Mouse (Mus musculus) CH12.LX (cell line): ENCODE measurements around the gene Tle2. TPM values are rescaled to one million over a fixed set of nuclear protein-coding genes. Genes with fewer than 3 reads are reported as not detected.
A peak's percentile ranks its signal among the peaks of the same experiment; 100 is the strongest.

Experiments
- DNase-seq: peaks from one replicate; pipeline ENCODE4 v3.0.0-alpha.2; 2013; ENCODE audit errors: extremely low read depth
- H3K27ac ChIP-seq: 2 replicates; pipeline ENCODE4 v1.5.1; 2012; ENCODE audit warnings: low read depth, mild to moderate bottlenecking, control low read depth, moderate library complexity; ENCODE audit not compliant: insufficient read depth
- H3K27me3 ChIP-seq: replicated peaks from 2 replicates; pipeline ENCODE3; 2012; ENCODE audit warnings: inconsistent platforms
- H3K36me3 ChIP-seq, 2 experiments: replicated peaks in 1 of 2; 2 replicates each; pipeline versions ENCODE3 to v1.6.1; 2012; ENCODE audit warnings: inconsistent platforms in 1 of 2, low read length in 1 of 2, mild to moderate bottlenecking in 1 of 2, mixed read lengths in 1 of 2, moderate library complexity in 1 of 2; ENCODE audit not compliant: control insufficient read depth in 1 of 2, insufficient read depth in 1 of 2
- H3K4me1 ChIP-seq, 2 experiments: 2 replicates each; pipeline ENCODE4 v1.6.1; 2012; ENCODE audit warnings: inconsistent platforms in 1 of 2, moderate library complexity in 1 of 2; ENCODE audit not compliant: insufficient read depth in 2 of 2, control insufficient read depth in 1 of 2
- H3K4me2 ChIP-seq: 2 replicates; pipeline ENCODE4 v1.6.1; 2012; ENCODE audit warnings: low read depth, mild to moderate bottlenecking, control low read depth; ENCODE audit not compliant: poor library complexity, insufficient read depth, severe bottlenecking
- H3K4me3 ChIP-seq, 3 experiments: fragments of 150-350 bp in 1 of 3; sonication (generic) in 1 of 3; replicated peaks in 1 of 3; 2 replicates each; pipeline versions ENCODE3 to v1.5.1; 2011 to 2012; ENCODE audit warnings: low read depth in 2 of 3, low read length in 2 of 3, mild to moderate bottlenecking in 2 of 3, moderate library complexity in 2 of 3, control low read depth in 1 of 3, improper control_type of control experiment in 1 of 3, inconsistent platforms in 1 of 3, mixed read lengths in 1 of 3; ENCODE audit not compliant: poor library complexity in 1 of 3
- H3K79me2 ChIP-seq: replicated peaks from 2 replicates; pipeline ENCODE4 v1.6.1; 2012; ENCODE audit warnings: mild to moderate bottlenecking, moderate library complexity; ENCODE audit not compliant: control insufficient read depth, poor library complexity, insufficient read depth, severe bottlenecking; ENCODE audit errors: extremely low read depth
- H3K9ac ChIP-seq: 2 replicates; pipeline ENCODE4 v1.6.1; 2012; ENCODE audit warnings: low read depth, mild to moderate bottlenecking, control low read depth, moderate library complexity; ENCODE audit not compliant: insufficient read depth
- H3K9me3 ChIP-seq: replicated peaks from 2 replicates; pipeline ENCODE3; 2012; ENCODE audit warnings: low read length, inconsistent platforms, mixed read lengths
- CHD2 ChIP-seq: IDR thresholded peaks from 2 replicates; pipeline ENCODE4 v1.6.1; 2011; ENCODE audit warnings: low read length, improper control_type of control experiment
- CTCF ChIP-seq, 2 experiments: IDR thresholded peaks in 1 of 2; conservative IDR thresholded peaks in 1 of 2; 2 replicates each; pipeline ENCODE4 v1.5.1; 2011 to 2012; ENCODE audit warnings: low read depth in 2 of 2, low read length in 2 of 2, improper control_type of control experiment in 1 of 2, inconsistent platforms in 1 of 2, mild to moderate bottlenecking in 1 of 2, moderate library complexity in 1 of 2
- ELF1 ChIP-seq: IDR thresholded peaks from 2 replicates; pipeline ENCODE4 v1.6.1; 2014; ENCODE audit warnings: low read depth, mild to moderate bottlenecking, inconsistent platforms, low read length, improper control_type of control experiment
- EP300 ChIP-seq: IDR thresholded peaks from 2 replicates; pipeline ENCODE4 v1.6.1; 2011; ENCODE audit warnings: low read length, improper control_type of control experiment
- ETS1 ChIP-seq: conservative IDR thresholded peaks from 2 replicates; pipeline ENCODE4 v1.6.1; 2012; ENCODE audit warnings: low read depth, mild to moderate bottlenecking, inconsistent platforms, low read length, improper control_type of control experiment, moderate library complexity
- IRF4 ChIP-seq: IDR thresholded peaks from 2 replicates; pipeline ENCODE4 v1.6.1; 2014; ENCODE audit warnings: low read depth, mild to moderate bottlenecking, inconsistent platforms, low read length, improper control_type of control experiment
- JUN ChIP-seq: IDR thresholded peaks from 2 replicates; pipeline ENCODE4 v1.6.1; 2011; ENCODE audit warnings: low read depth, mild to moderate bottlenecking, low read length, improper control_type of control experiment, moderate library complexity; ENCODE audit not compliant: insufficient read depth
- JUND ChIP-seq: conservative IDR thresholded peaks from 2 replicates; pipeline ENCODE4 v1.6.1; 2011; ENCODE audit warnings: low read depth, low read length, improper control_type of control experiment
- KAT2A ChIP-seq: IDR thresholded peaks from 2 replicates; pipeline ENCODE4 v1.6.1; 2012; ENCODE audit warnings: low read length, improper control_type of control experiment, inconsistent platforms; ENCODE audit not compliant: insufficient replicate concordance
- MAFK ChIP-seq: IDR thresholded peaks from 2 replicates; pipeline ENCODE4 v1.6.1; 2011; ENCODE audit warnings: low read length, improper control_type of control experiment; ENCODE audit not compliant: insufficient replicate concordance
- MAX ChIP-seq: IDR thresholded peaks from 2 replicates; pipeline ENCODE4 v1.6.1; 2011; ENCODE audit warnings: low read length, improper control_type of control experiment
- MAZ ChIP-seq: IDR thresholded peaks from 2 replicates; pipeline ENCODE4 v1.6.1; 2012; ENCODE audit warnings: low read depth, mild to moderate bottlenecking, inconsistent platforms, low read length, improper control_type of control experiment, moderate library complexity
- MEF2A ChIP-seq: IDR thresholded peaks from 2 replicates; pipeline ENCODE4 v1.6.1; 2014; ENCODE audit warnings: low read depth, mild to moderate bottlenecking, inconsistent platforms, low read length, improper control_type of control experiment, borderline replicate concordance
- MYC ChIP-seq: IDR thresholded peaks from 2 replicates; pipeline ENCODE4 v1.6.1; 2011; ENCODE audit warnings: low read depth, mild to moderate bottlenecking, improper control_type of control experiment, low read length
- NRF1 ChIP-seq: IDR thresholded peaks from 2 replicates; pipeline ENCODE4 v1.6.1; 2014; ENCODE audit warnings: low read depth, mild to moderate bottlenecking, inconsistent platforms, low read length, improper control_type of control experiment, moderate library complexity
- POLR2A ChIP-seq: IDR thresholded peaks from 2 replicates; pipeline ENCODE4 v1.6.1; 2011; ENCODE audit warnings: low read depth, mild to moderate bottlenecking, improper control_type of control experiment, low read length
- RAD21 ChIP-seq: IDR thresholded peaks from 2 replicates; pipeline ENCODE4 v1.6.1; 2011; ENCODE audit warnings: low read depth, mild to moderate bottlenecking, low read length, improper control_type of control experiment, moderate library complexity
- RCOR1 ChIP-seq: conservative IDR thresholded peaks from 2 replicates; pipeline ENCODE4 v1.6.1; 2012; ENCODE audit warnings: low read depth, mild to moderate bottlenecking, inconsistent platforms, low read length, improper control_type of control experiment
- SMC3 ChIP-seq: IDR thresholded peaks from 2 replicates; pipeline ENCODE4 v1.6.1; 2011; ENCODE audit warnings: low read depth, low read length, improper control_type of control experiment
- TBP ChIP-seq: conservative IDR thresholded peaks from 2 replicates; pipeline ENCODE4 v1.6.1; 2011; ENCODE audit warnings: low read depth, low read length, improper control_type of control experiment
- TCF12 ChIP-seq: IDR thresholded peaks from 2 replicates; pipeline ENCODE4 v1.6.1; 2014; ENCODE audit warnings: low read depth, mild to moderate bottlenecking, inconsistent platforms, low read length, improper control_type of control experiment
- UBTF ChIP-seq: IDR thresholded peaks from 2 replicates; pipeline ENCODE4 v1.6.1; 2012; ENCODE audit warnings: low read depth, mild to moderate bottlenecking, inconsistent platforms, low read length, improper control_type of control experiment, moderate library complexity
- USF1 ChIP-seq: IDR thresholded peaks from 2 replicates; pipeline ENCODE4 v1.6.1; 2014; ENCODE audit warnings: low read depth, mild to moderate bottlenecking, inconsistent platforms, low read length, improper control_type of control experiment
- ZC3H11A ChIP-seq: IDR thresholded peaks from 2 replicates; pipeline ENCODE4 v1.6.1; 2012; ENCODE audit warnings: low read depth, mild to moderate bottlenecking, inconsistent platforms, low read length, improper control_type of control experiment
- ZMIZ1 ChIP-seq: IDR thresholded peaks from 2 replicates; pipeline ENCODE4 v1.6.1; 2012; ENCODE audit warnings: low read depth, mild to moderate bottlenecking, inconsistent platforms, low read length, improper control_type of control experiment
- ZNF384 ChIP-seq: IDR thresholded peaks from 2 replicates; pipeline ENCODE4 v1.6.1; 2012; ENCODE audit warnings: low read depth, low read length, improper control_type of control experiment, inconsistent platforms
- dilution Hi-C: fragments of 300-500 bp; cut with MboI; formaldehyde crosslinking; loops from 2 replicates; pipeline ENCODE4 v1.14.3; 2020; ENCODE audit warnings: low sequenced_read_pairs; ENCODE audit not compliant: extremely low pct_unique_long_range_greater_than_20kb, extremely low pct_ligation_motif_present
- in situ Hi-C: fragments of 300-500 bp; cut with MboI; formaldehyde crosslinking; loops from 3 replicates; pipeline ENCODE4 v1.14.3; 2019; ENCODE audit warnings: low sequenced_read_pairs, low pct_ligation_motif_present, low pct_unique_long_range_greater_than_20kb, mixed read lengths
- polyA plus RNA-seq: library from polyadenylated mRNA; unstranded; fragments of >175 nt; gene quantifications from 2 replicates; pipeline ENCODE4 v1.2.1, GENCODE M21; 2012; ENCODE audit warnings: low read depth; ENCODE audit not compliant: insufficient read length
- total RNA-seq, 2 experiments: library from RNA; depleted of rRNA; stranded (reverse); fragments of 300-350 nt in 1 of 2; fragments of >200 nt in 1 of 2; gene quantifications; 2 replicates each; pipeline ENCODE4 v1.2.3; 2012 to 2014

Tle2 gene
- total and polyA plus RNA-seq, 3 experiments: 0.29 to 0.30 TPM; not detected in 1

- TF ChIP-seq USF1: peak; percentile 82
- no peak for TF ChIP-seq RAD21
- peak; percentile 71 for TF ChIP-seq CHD2
- TF ChIP-seq ETS1: no peak
- 0 out of 2 replicates have a peak, but pooled peaks have one; percentile 9 for TF ChIP-seq MEF2A
- TF ChIP-seq MAX: peak; percentile 94
- TF ChIP-seq MAFK: no peak
- TF ChIP-seq ELF1: peak; percentile 30; the same call in 1 of the 2 replicates
- 0 out of 2 replicates have a peak, but pooled peaks have one; percentile 55 for TF ChIP-seq RCOR1
- peak; percentile 19; the same call in 1 of the 2 replicates for TF ChIP-seq EP300
- no peak for TF ChIP-seq JUND
- peak; percentile 28; the same call in 1 of the 2 replicates for TF ChIP-seq TCF12
- TF ChIP-seq UBTF: no peak
These were observed 26.4 kb downstream of the Tle2 start, which contains the start of gene Tle6 (continued) for GRCm38 (mm10) chr10:81600738-81601203.

GRCm38 (mm10) chr10:81601396-81601905, 27.1 kb downstream of the Tle2 start:
- no peak overlapping the region for H3K9ac ChIP-seq
- dilution Hi-C loops (no loop called here), in situ Hi-C loops (loop anchor here (5.0 to 10.0 kb wide), 2 partner anchors 39 to 107 kb away; partner anchors contain the start of gene Ncln)
- H3K4me3 ChIP-seq: peak overlapping the region in 1 of 3 experiments; percentile 24
- H3K27me3 ChIP-seq: peaks cover 53% of the 10 kb centered on the region
- peaks cover 22 to 29% of the 10 kb centered on the region in 2 experiments for H3K4me1 ChIP-seq
- TF ChIP-seq ZNF384: no peak
- TF ChIP-seq KAT2A: no peak
- TF ChIP-seq MAZ: no peak
- no peak for TF ChIP-seq USF1
- TF ChIP-seq ZC3H11A: no peak
- H3K36me3 ChIP-seq: no peaks in the 10 kb centered on the region
- H3K79me2 ChIP-seq: no peaks in the 10 kb centered on the region
- no peak overlapping the region for H3K27ac ChIP-seq
- peak overlapping the region; percentile 25 for H3K4me2 ChIP-seq
- DNase-seq: no peak
- H3K9me3 ChIP-seq: no peaks in the 10 kb centered on the region

- dilution Hi-C loops (no loop called here), in situ Hi-C loops (loop anchor here (5.0 to 10.0 kb wide), 2 partner anchors 40 to 108 kb away; partner anchors contain the start of gene Ncln)
- Histone ChIP-seq H3K9me3 (no peaks in the 10 kb centered on the region), H3K27ac (no peak overlapping the region), H3K4me2 (no peak overlapping the region), H3K4me3 (no peak overlapping the region), H3K4me1 (peaks cover 19 to 35% of the 10 kb centered on the region in 2 experiments), H3K79me2 (no peaks in the 10 kb centered on the region), H3K27me3 (peaks cover 44% of the 10 kb centered on the region), H3K9ac (no peak overlapping the region), H3K36me3 (peaks cover 0 to 4% of the 10 kb centered on the region in 2 experiments)
- peak; percentile 52 for DNase-seq
- peak; percentile 31; the same call in 1 of the 2 replicates for TF ChIP-seq ETS1
- TF ChIP-seq IRF4: 0 out of 2 replicates have a peak, but pooled peaks have one; percentile 10
- TF ChIP-seq JUND: peak; percentile 82
- TF ChIP-seq ZMIZ1: no peak
- TF ChIP-seq JUN: peak; percentile 83
- TF ChIP-seq NRF1: no peak
- TF ChIP-seq POLR2A: no peak
- peak; percentile 45 for TF ChIP-seq ZNF384
- TF ChIP-seq MYC: no peak
- TF ChIP-seq TCF12: 0 out of 2 replicates have a peak, but pooled peaks have one; percentile 25
- no peak for TF ChIP-seq TBP
- peak; percentile 76; the same call in 1 of the 2 replicates for TF ChIP-seq MAZ
- TF ChIP-seq ELF1: 0 out of 2 replicates have a peak, but pooled peaks have one; percentile 25
- TF ChIP-seq CTCF (conservative IDR thresholded peaks at IDR 0.05 in 1 of 2, IDR thresholded peaks at IDR 0.05 in 1 of 2; ENCODE audit: low read depth in 2 of 2, low read length in 2 of 2): peak; percentile 55 to 68
- peak; percentile 27 for TF ChIP-seq SMC3
These were observed 28.4 kb downstream of the Tle2 start for GRCm38 (mm10) chr10:81602741-81603151.
